Mouse (Mus musculus) megakaryocyte, embryonic 14.5 days (primary cell): Measurements from ENCODE around the gene Egln1.

Experiments
- FLI1 ChIP-seq: IDR thresholded peaks from 2 replicates; pipeline ENCODE4 v1.6.1; 2012; ENCODE audit warnings: low read length, inconsistent platforms, mixed read lengths
- GATA1 ChIP-seq: IDR thresholded peaks from 3 replicates; pipeline ENCODE4 v1.6.1; 2012; ENCODE audit warnings: mixed read lengths, low read length, inconsistent platforms, borderline replicate concordance

DNA sequence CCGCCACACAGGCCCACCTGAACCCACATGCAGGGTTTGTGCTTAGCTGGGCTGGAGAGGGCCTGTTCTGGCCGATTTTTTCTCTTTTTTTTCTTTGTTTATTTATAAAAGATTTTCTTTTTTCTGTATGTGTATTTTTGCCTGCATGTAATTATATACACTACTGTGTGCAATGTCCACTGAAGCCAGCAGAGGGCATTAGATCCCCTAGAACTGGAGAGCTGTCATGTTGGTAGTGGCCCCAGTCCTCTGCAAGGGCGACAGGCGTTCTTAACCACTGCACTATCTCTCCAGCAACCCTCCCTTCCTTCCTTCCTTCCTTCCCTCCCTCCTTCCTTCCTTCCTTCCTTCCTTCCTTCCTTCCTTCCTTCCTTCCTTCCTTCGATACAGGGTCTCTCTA, 60.7 kb downstream of the Egln1 start:
- no peak for TF ChIP-seq GATA1
- TF ChIP-seq FLI1 = no peak
